Mouse (Mus musculus) Muller cell, postnatal 12 days (primary cell): Measurements from ENCODE around the gene Lpp.
"Not testable (repeated sequence)": the region's sequence is repeated elsewhere in the genome, so short reads cannot be mapped to it uniquely, and the experiment has no call there.

ENCODE experiments used
- DNase-seq: peaks from one replicate; pipeline ENCODE4 v3.0.0-alpha.2; 2015; ENCODE audit errors: inconsistent ontology term

Gene Lpp

DNA sequence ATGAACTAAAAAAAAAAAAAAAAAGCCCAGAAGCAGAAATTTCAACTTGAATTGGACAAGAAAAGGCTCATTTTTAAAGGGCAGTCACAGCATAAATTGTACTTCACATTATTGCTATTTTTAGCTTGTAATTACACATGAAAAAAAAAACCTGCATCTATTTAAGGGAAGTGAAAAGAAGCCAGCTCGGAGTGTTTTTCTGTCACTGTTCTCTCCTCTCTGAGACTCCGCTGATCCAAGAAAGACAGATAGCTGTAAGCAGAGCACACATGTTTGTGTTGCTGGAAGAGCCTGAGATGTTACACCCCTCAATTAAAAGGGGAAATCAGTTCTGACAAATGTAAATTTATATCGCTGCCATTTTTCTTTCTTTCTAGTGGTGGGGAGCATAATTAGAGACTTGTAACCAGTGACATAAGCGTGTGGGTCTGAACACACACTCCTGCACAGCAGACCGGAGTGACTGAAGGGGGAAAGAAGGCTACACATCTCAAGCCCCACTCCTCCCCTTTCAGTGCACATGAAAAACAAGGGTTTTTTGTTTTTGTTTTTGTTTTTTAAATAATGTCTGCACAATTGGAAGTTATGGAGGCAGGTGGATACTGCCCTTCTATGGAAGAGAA is 579.8 kb downstream of the Lpp start:
- no peak for DNase-seq

- no peak for DNase-seq
Observed at GRCm38 (mm10) chr16:24977771-24978170, 584.5 kb downstream of the Lpp start.

- DNase-seq, result peak; percentile 79
Observed at GRCm38 (mm10) chr16:24978226-24978625, 584.9 kb downstream of the Lpp start.

- peak; percentile 60 for DNase-seq
Observed at GRCm38 (mm10) chr16:24979391-24979790, 586.1 kb downstream of the Lpp start.

- no peak for DNase-seq
Observed at GRCm38 (mm10) chr16:24982828-24983227, 589.5 kb downstream of the Lpp start.

GRCm38 (mm10) chr16:24990331-24990730 is 597.0 kb downstream of the Lpp start:
- DNase-seq, result no peak

DNA sequence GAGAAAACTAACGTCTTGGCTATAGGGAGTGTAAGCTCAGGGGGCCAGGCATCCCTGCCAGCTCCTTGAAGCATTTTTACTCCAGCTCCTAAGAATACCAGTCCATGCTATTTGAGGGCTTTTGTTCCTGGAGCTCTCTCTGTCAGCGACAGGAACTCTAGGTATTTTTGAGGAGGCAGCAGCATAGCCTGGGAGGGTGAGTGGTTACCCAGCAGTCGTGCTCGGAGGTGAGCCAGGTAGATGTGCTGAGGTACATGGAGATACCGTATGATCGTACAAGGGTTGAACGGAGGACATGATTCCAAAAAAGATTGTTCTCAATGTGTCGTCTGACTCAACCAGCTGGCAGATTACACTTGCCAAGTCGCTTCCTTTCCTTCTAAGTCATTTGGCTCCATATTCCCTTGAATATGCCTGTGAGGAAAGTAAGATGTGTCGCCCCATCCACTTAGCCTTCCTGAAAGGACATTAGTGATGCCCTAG is 597.8 kb downstream of the Lpp start:
- DNase-seq, result no peak

- no peak for DNase-seq
Observed at GRCm38 (mm10) chr16:24991995-24992394, 598.7 kb downstream of the Lpp start.

- DNase-seq, result no peak
Observed at GRCm38 (mm10) chr16:24992494-24992893, 599.2 kb downstream of the Lpp start.

DNA sequence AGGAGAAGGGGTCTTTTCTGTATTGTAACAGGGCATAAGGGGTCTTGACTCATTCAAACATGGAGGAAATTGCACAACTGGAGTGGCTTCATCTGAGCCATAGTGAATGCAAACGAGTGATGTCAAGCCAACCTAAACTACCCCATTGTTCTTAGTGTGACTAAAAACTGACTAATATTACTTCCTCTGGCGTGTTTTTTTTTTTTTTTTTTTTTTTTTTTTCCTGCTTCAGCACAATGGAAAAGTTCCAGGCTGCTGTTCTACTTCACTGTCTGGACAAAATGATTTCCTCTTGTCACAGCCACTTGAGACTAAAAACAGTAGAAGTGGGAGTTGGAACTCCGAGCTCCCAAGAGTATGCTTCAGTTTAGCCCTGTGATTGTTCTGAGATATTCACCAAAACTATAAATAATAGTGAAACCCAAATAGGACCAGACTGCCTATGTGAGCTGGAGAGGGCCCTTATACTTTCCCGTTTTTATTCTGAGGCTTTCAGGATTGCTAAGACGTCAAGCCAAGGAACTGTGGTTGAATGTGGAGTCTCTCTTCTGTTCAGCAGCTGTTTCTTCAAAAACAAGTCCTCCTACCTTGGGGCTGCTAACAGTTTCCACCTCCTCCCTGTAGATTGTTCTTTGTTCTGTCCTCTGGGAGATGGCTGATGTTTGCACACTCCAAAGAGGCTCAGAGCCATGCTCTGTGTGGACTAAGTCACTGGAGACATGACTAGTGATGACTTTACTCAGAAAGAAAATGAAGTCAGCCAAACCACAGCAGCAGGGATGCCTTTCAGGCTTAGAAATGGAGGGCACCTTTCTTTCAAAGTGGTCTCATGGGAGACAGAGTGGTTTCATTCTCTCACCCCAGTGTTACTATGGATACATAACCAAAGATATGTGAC is 617.9 kb downstream of the Lpp start:
- DNase-seq, result peak; percentile 47

DNA sequence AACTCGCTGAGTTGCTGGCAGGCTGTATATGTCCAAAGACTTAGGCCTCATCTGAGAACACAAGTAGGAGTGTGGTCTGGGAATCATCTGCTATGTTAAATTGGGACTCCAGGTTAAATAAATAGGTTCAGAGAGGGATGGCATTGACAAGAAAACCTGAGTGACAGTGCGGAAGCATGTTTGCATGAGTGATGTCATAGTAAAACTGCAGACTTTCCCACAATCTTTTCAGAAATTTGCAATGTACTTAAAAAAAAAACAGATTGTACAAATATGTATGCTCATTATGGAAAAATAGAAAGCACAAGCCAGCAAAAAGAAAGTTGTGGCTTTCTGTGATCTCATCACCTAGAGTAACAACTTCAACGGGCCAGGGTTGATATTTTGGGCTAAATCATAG is 619.6 kb downstream of the Lpp start:
- DNase-seq, result no peak

- DNase-seq, result peak; percentile 68
Observed at GRCm38 (mm10) chr16:25016261-25016836, 623.0 kb downstream of the Lpp start.

- peak; percentile 15 for DNase-seq
Observed at GRCm38 (mm10) chr16:25017046-25017445, 623.7 kb downstream of the Lpp start.

DNA sequence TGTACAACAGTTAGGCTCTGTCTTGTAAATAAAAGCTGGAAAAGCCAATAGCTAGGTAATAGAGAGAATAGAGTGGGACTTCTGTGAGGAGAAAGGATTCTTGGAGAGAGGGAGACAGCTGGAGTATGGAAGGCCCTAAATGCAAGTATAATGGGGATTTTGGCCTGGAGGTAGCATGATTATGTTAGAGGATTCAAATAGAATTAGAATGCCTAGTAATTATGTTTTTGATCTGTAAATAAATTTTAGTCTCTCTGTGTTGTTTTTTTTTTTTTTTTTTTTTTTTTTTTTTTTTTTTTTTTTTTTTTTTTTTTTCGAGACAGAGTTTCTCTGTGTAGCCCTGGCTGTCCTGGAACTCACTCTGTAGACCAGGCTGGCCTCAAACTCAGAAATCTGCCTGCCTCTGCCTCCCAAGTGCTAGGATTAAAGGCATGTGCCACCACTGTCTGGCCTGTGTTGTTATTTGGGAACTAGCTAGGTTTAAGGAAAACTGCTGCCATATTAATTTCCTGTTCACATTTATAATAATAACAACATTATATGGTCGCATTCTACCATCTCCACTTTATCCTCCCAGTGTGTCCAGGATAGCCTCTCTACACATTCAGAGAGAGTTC is 628.5 kb downstream of the Lpp start:
- DNase-seq, result not testable (repeated sequence)

GRCm38 (mm10) chr16:25024591-25024990 is 631.3 kb downstream of the Lpp start:
- no peak for DNase-seq

GRCm38 (mm10) chr16:25026191-25026590 is 632.9 kb downstream of the Lpp start:
- peak; percentile 38 for DNase-seq

GRCm38 (mm10) chr16:25029548-25029947 is 636.2 kb downstream of the Lpp start:
- DNase-seq, result no peak

DNA sequence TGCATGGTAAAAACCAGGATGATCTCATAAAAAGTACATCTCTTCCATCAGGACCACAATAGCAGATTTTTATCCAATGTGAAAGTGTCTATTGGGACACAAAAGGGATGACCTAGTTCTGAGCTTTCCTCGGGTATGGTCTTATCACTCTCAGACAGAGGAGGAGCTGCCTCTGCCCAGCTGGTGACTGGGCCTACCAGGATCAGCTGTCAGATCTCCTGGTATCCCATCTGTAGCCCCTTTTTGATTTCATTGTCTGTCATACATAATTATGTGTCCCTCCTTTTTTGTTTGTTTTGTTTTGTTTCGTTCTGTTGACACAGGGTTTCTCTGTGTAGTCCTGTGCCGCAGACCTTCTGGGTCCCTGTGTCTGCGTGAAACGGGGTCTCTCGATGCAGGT is 644.1 kb downstream of the Lpp start:
- no peak for DNase-seq

DNA sequence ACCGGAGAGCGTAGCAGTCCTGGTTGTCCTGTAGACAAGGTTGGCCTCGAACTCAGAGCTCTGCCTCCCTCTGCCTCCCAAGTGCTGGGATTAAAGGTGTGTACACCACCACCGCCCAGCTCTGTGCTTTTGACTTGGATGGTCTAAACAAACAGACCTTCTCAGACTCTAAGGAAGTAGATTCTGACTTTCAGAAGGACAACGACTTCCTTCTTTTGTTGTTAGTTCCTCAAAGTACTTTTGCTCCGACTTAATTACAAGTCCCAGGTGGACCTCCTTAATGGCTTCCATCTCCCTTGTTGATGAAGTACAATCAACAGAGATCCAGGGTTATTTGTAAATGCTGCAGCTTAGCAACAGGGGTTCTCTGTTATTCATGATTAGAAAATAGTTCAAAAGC is 645.2 kb downstream of the Lpp start:
- DNase-seq, result no peak

DNA sequence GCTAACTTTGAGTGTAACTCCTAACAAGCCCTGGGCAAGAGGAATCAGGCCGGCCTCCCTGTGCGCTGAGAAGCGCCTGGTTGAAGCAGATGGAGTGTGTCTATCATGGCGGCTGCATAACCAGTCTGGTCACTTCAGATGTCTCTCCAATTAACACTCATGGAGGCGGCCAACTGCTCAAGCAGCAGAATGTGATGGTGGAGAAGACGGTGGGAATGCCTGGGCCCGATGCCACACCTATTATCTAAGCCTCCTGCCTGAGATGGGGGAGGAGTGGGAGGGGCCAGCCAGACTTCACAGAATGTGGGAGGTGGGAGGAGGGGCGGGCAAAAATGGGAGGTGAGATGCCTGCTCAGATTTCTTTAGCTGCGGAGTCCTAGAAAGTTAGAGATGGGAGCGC is 646.6 kb downstream of the Lpp start:
- DNase-seq, result no peak

DNA sequence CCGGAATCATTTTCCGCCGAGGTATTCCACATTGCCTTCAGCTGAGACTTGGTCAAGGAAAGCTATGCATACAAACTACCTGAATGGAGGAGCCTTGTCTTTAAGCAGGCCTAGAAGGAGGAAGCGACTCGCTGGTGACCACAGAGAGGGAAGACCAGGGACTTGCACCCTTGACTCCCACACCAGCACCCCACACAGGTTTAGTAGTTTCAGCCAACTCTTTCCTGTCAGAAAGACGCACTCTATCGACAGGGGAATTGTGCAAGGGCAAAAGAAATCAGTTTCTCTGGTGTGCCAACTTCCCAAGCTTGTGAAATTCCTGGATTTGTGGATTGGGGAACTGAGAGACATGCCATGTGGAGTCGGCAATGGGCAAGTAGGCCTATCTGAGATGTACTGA is 647.9 kb downstream of the Lpp start:
- no peak for DNase-seq

- DNase-seq, result peak; percentile 81
Observed at GRCm38 (mm10) chr16:25041855-25042529, 648.7 kb downstream of the Lpp start.
